Mouse (Mus musculus) thymus, postnatal 10 days (tissue): ENCODE results near the gene Pxn.
"Not testable (repeated sequence)": the region's sequence is repeated elsewhere in the genome, so short reads cannot be mapped to it uniquely, and the experiment has no call there.

Source experiments
- DNase-seq, 2 experiments: peaks; one replicate each; pipeline ENCODE4 v3.0.0; 2021; ENCODE audit warnings: low spot score in 2 of 2

Pxn gene

GRCm38 (mm10) chr5:115509321-115509761 lies 2.9 kb downstream of the Pxn start:
- DNase-seq, result peak in 1 of 2 experiments; percentile 3

GRCm38 (mm10) chr5:115509790-115510689 lies 3.6 kb downstream of the Pxn start:
- DNase-seq, result peak in 1 of 2 experiments; percentile 5

GRCm38 (mm10) chr5:115512375-115512774 lies 5.9 kb downstream of the Pxn start:
- no peak for DNase-seq

- no peak for DNase-seq
These were observed 6.8 kb downstream of the Pxn start for GRCm38 (mm10) chr5:115513246-115513645.

GRCm38 (mm10) chr5:115513721-115514120 lies 7.2 kb downstream of the Pxn start:
- no peak for DNase-seq

GRCm38 (mm10) chr5:115514346-115514745 lies 7.9 kb downstream of the Pxn start:
- no peak for DNase-seq

- peak in 1 of 2 experiments; percentile 9 for DNase-seq
These were observed 8.6 kb downstream of the Pxn start for GRCm38 (mm10) chr5:115514896-115515587.

- peak; percentile 29 to 34 for DNase-seq
These were observed 9.8 kb downstream of the Pxn start for GRCm38 (mm10) chr5:115516081-115516907.

GRCm38 (mm10) chr5:115516908-115517307 lies 10.4 kb downstream of the Pxn start:
- DNase-seq, result peak in 1 of 2 experiments; percentile 6

GRCm38 (mm10) chr5:115517501-115517900 lies 11.0 kb downstream of the Pxn start:
- DNase-seq, result peak in 1 of 2 experiments; percentile 5

- not testable (repeated sequence) for DNase-seq
These were observed 11.7 kb downstream of the Pxn start for GRCm38 (mm10) chr5:115518214-115518613.

GRCm38 (mm10) chr5:115520325-115520869 lies 13.9 kb downstream of the Pxn start:
- DNase-seq, result peak in 1 of 2 experiments; percentile 4

GRCm38 (mm10) chr5:115521553-115522461 lies 15.3 kb downstream of the Pxn start:
- peak in 1 of 2 experiments; percentile 51 for DNase-seq

- peak in 1 of 2 experiments; percentile 3 for DNase-seq
These were observed 16.1 kb downstream of the Pxn start for GRCm38 (mm10) chr5:115522531-115522930.

- no peak for DNase-seq
These were observed 16.6 kb downstream of the Pxn start for GRCm38 (mm10) chr5:115522981-115523499.

GRCm38 (mm10) chr5:115523971-115524370 lies 17.5 kb downstream of the Pxn start:
- no peak for DNase-seq

GRCm38 (mm10) chr5:115524471-115524870 lies 18.0 kb downstream of the Pxn start:
- no peak for DNase-seq

GRCm38 (mm10) chr5:115525416-115525815 lies 18.9 kb downstream of the Pxn start:
- DNase-seq, result no peak

- no peak for DNase-seq
These were observed 19.5 kb downstream of the Pxn start for GRCm38 (mm10) chr5:115525943-115526342.
